In genomic region chr6:65906657-65907182, GRCm38 (mm10) we compare ENCODE assay signal across 24 mouse cellular contexts. TPM values are rescaled to one million over a fixed set of nuclear protein-coding genes. Genes with fewer than 3 reads are reported as not detected.
DNase-seq lines count a peak whose midpoint lies in the region; ATAC-seq and TF ChIP-seq lines count a peak whose summit lies in the region.
"Had no signal": no experiment of that assay in that cellular context is flagged by ENCODE, and none has a peak within 500 bp of the region (broad histone marks: within the 10 kb centered on the region; RNA-seq: fewer than 3 reads in every experiment).

No protein-coding gene starts in this region.

- H3K36me3 ChIP-seq in kidney, embryonic 14.5 days (ENCODE audit: control insufficient read depth, insufficient read depth, low read length): peaks cover 3% of the 10 kb centered on the region; the same call in 1 of the 2 replicates
- H3K36me3 ChIP-seq in kidney, embryonic 15.5 days: peaks cover 31% of the 10 kb centered on the region
- peaks cover 10% of the 10 kb centered on the region; the same call in 1 of the 2 replicates for H3K36me3 ChIP-seq in kidney, embryonic 16.5 days (ENCODE audit: insufficient read depth, low read length)
- H3K36me3 ChIP-seq in kidney, postnatal 0 days (ENCODE audit: insufficient read depth, low read length): 0 out of 2 replicates have a peak, but pooled peaks cover 2% of the 10 kb centered on the region
- H3K36me3 ChIP-seq: G1E had no signal

- 52% methylated on average over 2 of the region's 2 CpGs for WGBS in kidney, embryonic 14.5 days
- 39% methylated on average over 2 of the region's 2 CpGs for WGBS in kidney, embryonic 15.5 days
- 36% methylated on average over 2 of the region's 2 CpGs for WGBS in kidney, embryonic 16.5 days
- WGBS in kidney, postnatal 0 days: 45% methylated on average over 2 of the region's 2 CpGs

- H3K4me2 ChIP-seq in kidney, embryonic 14.5 days (replicated peaks; ENCODE audit: low read depth, low read length): no peak overlapping the region
- H3K4me2 ChIP-seq in kidney, embryonic 15.5 days: no peak overlapping the region
- no peak overlapping the region for H3K4me2 ChIP-seq in kidney, embryonic 16.5 days (replicated peaks; ENCODE audit: low read depth, low read length)
- no peak overlapping the region for H3K4me2 ChIP-seq in kidney, postnatal 0 days (ENCODE audit: low read length)

- H3K4me3 ChIP-seq in kidney, embryonic 14.5 days (ENCODE audit: low read length): no peak overlapping the region
- H3K4me3 ChIP-seq in kidney, embryonic 15.5 days (replicated peaks): no peak overlapping the region
- H3K4me3 ChIP-seq in kidney, embryonic 16.5 days (ENCODE audit: low read length): no peak overlapping the region
- H3K4me3 ChIP-seq in kidney, postnatal 0 days (replicated peaks; ENCODE audit: low read depth, low read length): no peak overlapping the region

- H3K9me3 ChIP-seq in kidney, embryonic 14.5 days (ENCODE audit: control insufficient read depth, low read length): no peaks in the 10 kb centered on the region
- H3K9me3 ChIP-seq in kidney, embryonic 15.5 days (replicated peaks): no peaks in the 10 kb centered on the region
- no peaks in the 10 kb centered on the region for H3K9me3 ChIP-seq in kidney, embryonic 16.5 days (ENCODE audit: low read length)
- no peaks in the 10 kb centered on the region for H3K9me3 ChIP-seq in kidney, postnatal 0 days (replicated peaks; ENCODE audit: low read length)
- H3K9me3 ChIP-seq: G1E had no signal

- H3K4me1 ChIP-seq in kidney, embryonic 14.5 days (ENCODE audit: control insufficient read depth, insufficient read depth, low read length): no peaks in the 10 kb centered on the region
- H3K4me1 ChIP-seq in kidney, embryonic 15.5 days: no peaks in the 10 kb centered on the region
- H3K4me1 ChIP-seq in kidney, embryonic 16.5 days (ENCODE audit: insufficient read depth, low read length): no peaks in the 10 kb centered on the region
- H3K4me1 ChIP-seq in kidney, postnatal 0 days (replicated peaks; ENCODE audit: insufficient read depth, low read length): no peaks in the 10 kb centered on the region

- no peaks in the 10 kb centered on the region for H3K27me3 ChIP-seq in kidney, embryonic 14.5 days (ENCODE audit: control insufficient read depth, insufficient read depth, low read length)
- H3K27me3 ChIP-seq in kidney, embryonic 15.5 days: no peaks in the 10 kb centered on the region
- no peaks in the 10 kb centered on the region for H3K27me3 ChIP-seq in kidney, embryonic 16.5 days (ENCODE audit: insufficient read depth, low read length)
- no peaks in the 10 kb centered on the region for H3K27me3 ChIP-seq in kidney, postnatal 0 days (ENCODE audit: insufficient read depth, low read length)
- H3K27me3 ChIP-seq: CH12.LX, Patski had no signal

- ATAC-seq in kidney, embryonic 14.5 days (ENCODE audit: low FRiP score, low TSS enrichment): peak; percentile 85
- peak; percentile 89 for ATAC-seq in kidney, embryonic 15.5 days (replicated peaks; ENCODE audit: low FRiP score)
- peak; percentile 80; the same call in 1 of the 2 replicates for ATAC-seq in kidney, embryonic 16.5 days (ENCODE audit: low FRiP score, low TSS enrichment)
- peak; percentile 59; the same call in 1 of the 2 replicates for ATAC-seq in kidney, postnatal 0 days (replicated peaks; ENCODE audit: low FRiP score, low read depth)
- ATAC-seq: activated CD4-positive, CD25-positive, alpha-beta regulatory T cell, adult 4 months; CD4-positive, CD25-positive, alpha-beta regulatory T cell, adult 4 months; Patski had no signal

- no peak for DNase-seq in kidney, postnatal 10 days
- no peak for DNase-seq in kidney, postnatal 36 days
- no peak for DNase-seq in kidney, postnatal 25 days
- DNase-seq in kidney, postnatal 0 days (ENCODE audit: low spot score): peak; percentile 69
- no peak for DNase-seq in kidney, adult 18-20 months
- DNase-seq: adrenal gland, adult 2 months; adrenal gland, adult 8-10 months; adrenal gland, postnatal 10 days; adrenal gland, postnatal 14 days; adrenal gland, postnatal 25 days; adrenal gland, postnatal 36 days; B cell, adult 2 months; cerebellum, adult 11 months; cerebellum, adult 11-12 months had no signal

- H3K27ac ChIP-seq in kidney, embryonic 14.5 days (ENCODE audit: low read depth, low read length): no peak overlapping the region
- H3K27ac ChIP-seq in kidney, embryonic 15.5 days: peak overlapping the region; percentile 27; the same call in 1 of the 2 replicates
- H3K27ac ChIP-seq in kidney, embryonic 16.5 days (ENCODE audit: low read length): peak overlapping the region; percentile 15; the same call in 1 of the 2 replicates
- no peak overlapping the region for H3K27ac ChIP-seq in kidney, postnatal 0 days

- no peak overlapping the region for H3K9ac ChIP-seq in kidney, embryonic 14.5 days (ENCODE audit: low read depth, low read length)
- no peak overlapping the region for H3K9ac ChIP-seq in kidney, embryonic 15.5 days
- no peak overlapping the region for H3K9ac ChIP-seq in kidney, embryonic 16.5 days (replicated peaks; ENCODE audit: low read length)
- H3K9ac ChIP-seq in kidney, postnatal 0 days (ENCODE audit: low read depth, low read length): no peak overlapping the region

- no peak for TF ChIP-seq CTCF in kidney, postnatal 0 days (IDR thresholded peaks at IDR 0.05; ENCODE audit: low read depth)

RNA-seq across cellular contexts. Expression of gene 4930544G11Rik, which starts 45.7 kb away (rescaled TPM):
- not detected in 2 replicates for polyA plus RNA-seq in kidney, embryonic 14.5 days (2014; fragmentation: Nextera tagmentation; extraction: Ambion mirVana)
- polyA plus RNA-seq in kidney, embryonic 15.5 days (2015; fragmentation: Nextera tagmentation; extraction: Ambion mirVana): not detected in 2 replicates
- not detected in 2 replicates for polyA plus RNA-seq in kidney, embryonic 16.5 days (2015; fragmentation: Nextera tagmentation; extraction: Ambion mirVana)
- not detected in 2 replicates for polyA plus RNA-seq in kidney, postnatal 0 days (2015; fragmentation: Nextera tagmentation; extraction: Ambion mirVana)
- polyA plus RNA-seq: activated CD4-positive, CD25-positive, alpha-beta regulatory T cell, adult 4 months; adrenal gland, adult 2 months; brain, embryonic 14.5 days; C2C12; CD4-positive, CD25-positive, alpha-beta regulatory T cell, adult 4 months; G1E; Patski had no signal

Comparison
In these comparisons a context has a peak if more than half of its experiments do, and no peak if none do; other contexts are left out.
1. H3K27ac ChIP-seq: peak in kidney, embryonic 15.5 days (single experiment) and kidney, embryonic 16.5 days (single experiment); none in kidney, embryonic 14.5 days (single experiment) and kidney, postnatal 0 days (single experiment).
2. Peak in every context shown above with its lines, with median percentiles within 50 percentile points of each other: ATAC-seq.